In genomic region chr1:172619235-172619634, GRCm38 (mm10) we compare ENCODE assay signal across 9 mouse cellular contexts. TPM values are rescaled to one million over a fixed set of nuclear protein-coding genes. Genes with fewer than 3 reads are reported as not detected.
DNase-seq lines count a peak whose midpoint lies in the region; ATAC-seq and TF ChIP-seq lines count a peak whose summit lies in the region.
"Had no signal": no experiment of that assay in that cellular context is flagged by ENCODE, and none has a peak within 500 bp of the region (broad histone marks: within the 10 kb centered on the region; RNA-seq: fewer than 3 reads in every experiment).

No protein-coding gene starts in this region.

- H3K27ac ChIP-seq in midbrain, embryonic 14.5 days (replicated peaks; ENCODE audit: low read depth, low read length), result no peak overlapping the region
- no peak overlapping the region for H3K27ac ChIP-seq in midbrain, embryonic 15.5 days
- no peak overlapping the region for H3K27ac ChIP-seq in embryonic fibroblast, embryonic 13.5 days (ENCODE audit: insufficient read depth, low read length)
- H3K27ac ChIP-seq in liver, embryonic 11.5 days (ENCODE audit: low read depth, low read length), result no peak overlapping the region
- H3K27ac ChIP-seq: neural tube, embryonic 13.5 days had no signal

- no peaks in the 10 kb centered on the region for H3K36me3 ChIP-seq in midbrain, embryonic 14.5 days (ENCODE audit: control insufficient read depth, insufficient read depth, low read length)
- no peaks in the 10 kb centered on the region for H3K36me3 ChIP-seq in midbrain, embryonic 15.5 days (replicated peaks)
- no peaks in the 10 kb centered on the region for H3K36me3 ChIP-seq in liver, embryonic 11.5 days (ENCODE audit: control insufficient read depth, insufficient read depth, low read length)
- H3K36me3 ChIP-seq: neural tube, embryonic 13.5 days had no signal

- 18% methylated on average over 7 of the region's 7 CpGs for WGBS in midbrain, embryonic 14.5 days
- WGBS in midbrain, embryonic 15.5 days, result 19% methylated on average over 7 of the region's 7 CpGs
- WGBS in liver, embryonic 11.5 days, result 12% methylated on average over 7 of the region's 7 CpGs

- TF ChIP-seq CTCF in embryonic fibroblast, embryonic 13.5 days (IDR thresholded peaks at IDR 0.05; ENCODE audit: borderline replicate concordance, insufficient read depth, low read length), result peak; percentile 86

- H3K4me3 ChIP-seq in midbrain, embryonic 14.5 days (replicated peaks; ENCODE audit: low read depth, low read length), result no peak overlapping the region
- H3K4me3 ChIP-seq in midbrain, embryonic 15.5 days, result no peak overlapping the region
- H3K4me3 ChIP-seq in embryonic fibroblast, embryonic 13.5 days (ENCODE audit: insufficient read depth, low read length), result no peak overlapping the region
- no peak overlapping the region for H3K4me3 ChIP-seq in liver, embryonic 11.5 days (ENCODE audit: low read depth, low read length)
- H3K4me3 ChIP-seq: neural tube, embryonic 13.5 days had no signal

- no peak for ATAC-seq in midbrain, embryonic 14.5 days (ENCODE audit: low FRiP score, low TSS enrichment)
- ATAC-seq in midbrain, embryonic 15.5 days (replicated peaks), result no peak
- ATAC-seq in inflammation-experienced regulatory T-cells, adult 6 months, result peak; percentile 49
- peak; percentile 75 for ATAC-seq in liver, embryonic 11.5 days (replicated peaks; ENCODE audit: low FRiP score)

- H3K9ac ChIP-seq in midbrain, embryonic 14.5 days (replicated peaks; ENCODE audit: low read length), result no peak overlapping the region
- no peak overlapping the region for H3K9ac ChIP-seq in midbrain, embryonic 15.5 days
- H3K9ac ChIP-seq in liver, embryonic 11.5 days (ENCODE audit: low read depth, low read length), result no peak overlapping the region
- H3K9ac ChIP-seq: neural tube, embryonic 13.5 days had no signal

- no peaks in the 10 kb centered on the region for H3K27me3 ChIP-seq in midbrain, embryonic 14.5 days (ENCODE audit: control insufficient read depth, insufficient read depth, low read length)
- no peaks in the 10 kb centered on the region for H3K27me3 ChIP-seq in midbrain, embryonic 15.5 days (replicated peaks)
- 0 out of 2 replicates have a peak, but pooled peaks cover 3% of the 10 kb centered on the region for H3K27me3 ChIP-seq in liver, embryonic 11.5 days (replicated peaks; ENCODE audit: control insufficient read depth, insufficient read depth, low read length)
- H3K27me3 ChIP-seq: neural tube, embryonic 13.5 days had no signal

- H3K4me2 ChIP-seq in midbrain, embryonic 14.5 days (ENCODE audit: low read length), result no peak overlapping the region
- no peak overlapping the region for H3K4me2 ChIP-seq in midbrain, embryonic 15.5 days
- no peak overlapping the region for H3K4me2 ChIP-seq in liver, embryonic 11.5 days
- H3K4me2 ChIP-seq: neural tube, embryonic 13.5 days had no signal

- peaks cover 16% of the 10 kb centered on the region for H3K4me1 ChIP-seq in midbrain, embryonic 14.5 days (ENCODE audit: control insufficient read depth, insufficient read depth, low read length)
- peaks cover 15% of the 10 kb centered on the region for H3K4me1 ChIP-seq in midbrain, embryonic 15.5 days
- H3K4me1 ChIP-seq in embryonic fibroblast, embryonic 13.5 days (ENCODE audit: control insufficient read depth, insufficient read depth, low read length), result 0 out of 2 replicates have a peak, but pooled peaks cover 2% of the 10 kb centered on the region
- H3K4me1 ChIP-seq in liver, embryonic 11.5 days (replicated peaks; ENCODE audit: control insufficient read depth, insufficient read depth, low read length), result no peaks in the 10 kb centered on the region

- peak; percentile 69 for DNase-seq in midbrain, embryonic 14.5 days
- peak; percentile 82 to 87 for DNase-seq in adrenal gland, postnatal 36 days
- peak; percentile 48 for DNase-seq in liver, embryonic 11.5 days (ENCODE audit: low spot score)
- DNase-seq in ovary, postnatal 36 days (ENCODE audit: low spot score), result peak; percentile 68
- DNase-seq in thymus, postnatal 36 days, result peak; percentile 48 to 65

- no peaks in the 10 kb centered on the region for H3K9me3 ChIP-seq in midbrain, embryonic 14.5 days (ENCODE audit: control insufficient read depth, low read length)
- no peaks in the 10 kb centered on the region for H3K9me3 ChIP-seq in midbrain, embryonic 15.5 days
- no peaks in the 10 kb centered on the region for H3K9me3 ChIP-seq in liver, embryonic 11.5 days (ENCODE audit: control insufficient read depth, low read length)
- H3K9me3 ChIP-seq: neural tube, embryonic 13.5 days had no signal

- no peak for TF ChIP-seq POLR2A in embryonic fibroblast, embryonic 13.5 days (IDR thresholded peaks at IDR 0.05; ENCODE audit: low read depth, low read length)

RNA-seq across cellular contexts. Expression of gene Dusp23, which starts 13.5 kb away (rescaled TPM):
- polyA plus RNA-seq in midbrain, embryonic 14.5 days (2014; fragmentation: Nextera tagmentation; extraction: Ambion mirVana), result 6.3 and 8.7 TPM in 2 replicates
- polyA plus RNA-seq in midbrain, embryonic 15.5 days (2015; fragmentation: Nextera tagmentation; extraction: Ambion mirVana), result 6.4 and 6.8 TPM in 2 replicates
- total RNA-seq in adrenal gland, postnatal 36 days (2021), result 1 to 10 TPM; 7.1 to 7.7 TPM
- polyA plus RNA-seq in embryonic fibroblast, embryonic 13.5 days (2011; ENCODE audit: insufficient read length, low read depth, missing spikeins), result 4.9 and 10.4 TPM in 2 replicates
- 1 to 10 TPM; 5.1 to 9.2 (median 5.5) TPM for polyA plus RNA-seq in inflammation-experienced regulatory T-cells, adult 6 months (2017; shearing (Covaris generic))
- 6.2 and 8.2 TPM in 2 replicates for polyA plus RNA-seq in liver, embryonic 11.5 days (2014; fragmentation: Nextera tagmentation; extraction: Ambion mirVana)

RNA-seq across cellular contexts. Expression of gene Fcrl6, which starts 16.9 kb away (rescaled TPM):
- polyA plus RNA-seq in midbrain, embryonic 14.5 days (2014; fragmentation: Nextera tagmentation; extraction: Ambion mirVana), result 0.14 TPM in 1 of 2 replicates, not detected in the other
- 0.17 and 0.19 TPM in 2 replicates for polyA plus RNA-seq in midbrain, embryonic 15.5 days (2015; fragmentation: Nextera tagmentation; extraction: Ambion mirVana)
- total RNA-seq in adrenal gland, postnatal 36 days (2021), result not detected
- not detected in 2 replicates for polyA plus RNA-seq in embryonic fibroblast, embryonic 13.5 days (2011; ENCODE audit: insufficient read length, low read depth, missing spikeins)
- polyA plus RNA-seq in inflammation-experienced regulatory T-cells, adult 6 months (2017; shearing (Covaris generic)), result under 1 TPM in 1 of 3 experiments, not detected in 2; 0.28 TPM
- polyA plus RNA-seq in liver, embryonic 11.5 days (2014; fragmentation: Nextera tagmentation; extraction: Ambion mirVana), result 0.11 TPM in 1 of 2 replicates, not detected in the other

RNA-seq across cellular contexts. Expression of gene Slamf8, which starts 28.9 kb away (rescaled TPM):
- polyA plus RNA-seq in midbrain, embryonic 14.5 days (2014; fragmentation: Nextera tagmentation; extraction: Ambion mirVana), result 0.42 TPM in 1 of 2 replicates, not detected in the other
- not detected in 2 replicates for polyA plus RNA-seq in midbrain, embryonic 15.5 days (2015; fragmentation: Nextera tagmentation; extraction: Ambion mirVana)
- under 1 TPM; 0.40 to 0.50 TPM for total RNA-seq in adrenal gland, postnatal 36 days (2021)
- polyA plus RNA-seq in embryonic fibroblast, embryonic 13.5 days (2011; ENCODE audit: insufficient read length, low read depth, missing spikeins), result not detected in 2 replicates
- polyA plus RNA-seq in inflammation-experienced regulatory T-cells, adult 6 months (2017; shearing (Covaris generic)), result 1 to 10 TPM in 2 of 3 experiments, under 1 TPM in 1; 0.40 to 1.6 (median 1.1) TPM
- polyA plus RNA-seq in liver, embryonic 11.5 days (2014; fragmentation: Nextera tagmentation; extraction: Ambion mirVana), result not detected in 2 replicates
- polyA plus RNA-seq: neural tube, embryonic 13.5 days had no signal

Comparison
In these comparisons a context has a peak if more than half of its experiments do, and no peak if none do; other contexts are left out.
1. ATAC-seq: peak in inflammation-experienced regulatory T-cells, adult 6 months (single experiment) and liver, embryonic 11.5 days (single experiment); none in midbrain, embryonic 14.5 days (single experiment) and midbrain, embryonic 15.5 days (single experiment).
2. Peak in every context shown above with its lines, with median percentiles within 50 percentile points of each other: DNase-seq.